Comparison of ENCODE assay signal across 18 mouse cellular contexts in genomic region chr10:61167333-61168096, GRCm38 (mm10). TPM values are rescaled to one million over a fixed set of nuclear protein-coding genes. Genes with fewer than 3 reads are reported as not detected.
DNase-seq lines count a peak whose midpoint lies in the region; ATAC-seq lines count a peak whose summit lies in the region.
"Had no signal": no experiment of that assay in that cellular context is flagged by ENCODE, and none has a peak within 500 bp of the region (broad histone marks: within the 10 kb centered on the region; RNA-seq: fewer than 3 reads in every experiment).

No protein-coding gene starts in this region.

- 81% methylated on average over 9 of the region's 9 CpGs for WGBS in midbrain, embryonic 11.5 days
- WGBS in midbrain, embryonic 10.5 days = 82% methylated on average over 9 of the region's 9 CpGs

- no peak overlapping the region for H3K27ac ChIP-seq in midbrain, embryonic 11.5 days (ENCODE audit: low read depth, low read length)
- H3K27ac ChIP-seq in midbrain, embryonic 10.5 days (replicated peaks) = no peak overlapping the region
- H3K27ac ChIP-seq: embryonic facial prominence, embryonic 15.5 days; forebrain, embryonic 13.5 days; liver, embryonic 13.5 days had no signal

- H3K4me1 ChIP-seq in midbrain, embryonic 11.5 days (ENCODE audit: control insufficient read depth, insufficient read depth, low read length) = no peaks in the 10 kb centered on the region
- H3K4me1 ChIP-seq in midbrain, embryonic 10.5 days = peaks cover 4% of the 10 kb centered on the region; the same call in 1 of the 2 replicates
- H3K4me1 ChIP-seq: embryonic facial prominence, embryonic 15.5 days; forebrain, embryonic 13.5 days; liver, embryonic 13.5 days had no signal

- no peaks in the 10 kb centered on the region for H3K9me3 ChIP-seq in midbrain, embryonic 11.5 days (ENCODE audit: control insufficient read depth, low read length)
- H3K9me3 ChIP-seq in midbrain, embryonic 10.5 days (replicated peaks) = no peaks in the 10 kb centered on the region
- H3K9me3 ChIP-seq: embryonic facial prominence, embryonic 15.5 days; forebrain, embryonic 13.5 days; liver, embryonic 13.5 days had no signal

- no peak overlapping the region for H3K9ac ChIP-seq in midbrain, embryonic 11.5 days (ENCODE audit: low read length)
- H3K9ac ChIP-seq: embryonic facial prominence, embryonic 15.5 days; forebrain, embryonic 13.5 days; liver, embryonic 13.5 days had no signal

- H3K27me3 ChIP-seq in midbrain, embryonic 11.5 days (ENCODE audit: control insufficient read depth, insufficient read depth, low read length) = no peaks in the 10 kb centered on the region
- no peaks in the 10 kb centered on the region for H3K27me3 ChIP-seq in midbrain, embryonic 10.5 days (ENCODE audit: low read depth, poor library complexity, severe bottlenecking)
- no peaks in the 10 kb centered on the region for H3K27me3 ChIP-seq in splenic B cell, adult 2 months (ENCODE audit: control insufficient read depth, insufficient read depth, low read length, poor library complexity, severe bottlenecking)
- H3K27me3 ChIP-seq: forebrain, embryonic 13.5 days had no signal

- DNase-seq in heart, adult 18-20 months = peak; percentile 17 to 48
- DNase-seq in heart, adult 8-10 months (ENCODE audit: low spot score) = no peak
- DNase-seq in midbrain, embryonic 11.5 days (ENCODE audit: low spot score, missing footprints) = peak; percentile 45
- DNase-seq in midbrain, embryonic 10.5 days (ENCODE audit: low spot score) = no peak
- DNase-seq in splenic B cell, adult 2 months (ENCODE audit: low read depth, low spot score) = peak; percentile 47
- DNase-seq in adrenal gland, adult (ENCODE audit: inconsistent age in 2 of 2, low spot score in 1 of 2) = no peak
- no peak for DNase-seq in right cerebral cortex, postnatal 10 days (ENCODE audit: low spot score in 2 of 2)
- DNase-seq: cerebellum, adult 11-12 months; gastrocnemius, postnatal 10 days; kidney, adult 8-10 months; left cerebral cortex, postnatal 4 days; liver, embryonic 13.5 days; thymus, postnatal 36 days had no signal

- H3K36me3 ChIP-seq in midbrain, embryonic 11.5 days (ENCODE audit: control insufficient read depth, insufficient read depth, low read length) = no peaks in the 10 kb centered on the region
- H3K36me3 ChIP-seq in midbrain, embryonic 10.5 days = no peaks in the 10 kb centered on the region
- H3K36me3 ChIP-seq in splenic B cell, adult 2 months (ENCODE audit: control insufficient read depth, insufficient read depth, low read length, poor library complexity, severe bottlenecking) = no peaks in the 10 kb centered on the region
- H3K36me3 ChIP-seq: embryonic facial prominence, embryonic 15.5 days; liver, embryonic 13.5 days had no signal

- no peak for ATAC-seq in midbrain, embryonic 11.5 days (ENCODE audit: low FRiP score)
- ATAC-seq in hematopoietic stem cell, adult 5-6 weeks (replicated peaks in 1 of 2; ENCODE audit: insufficient read depth in 1 of 2, low FRiP score in 2 of 2, low TSS enrichment in 1 of 2, low read depth in 1 of 2, poor library complexity in 2 of 2, severe bottlenecking in 2 of 2) = peak; percentile 67 to 76
- ATAC-seq: forebrain, embryonic 13.5 days; hindbrain, embryonic 16.5 days had no signal

- H3K4me2 ChIP-seq in midbrain, embryonic 11.5 days = no peak overlapping the region
- H3K4me2 ChIP-seq: embryonic facial prominence, embryonic 15.5 days; forebrain, embryonic 13.5 days; liver, embryonic 13.5 days had no signal

- no peak overlapping the region for H3K4me3 ChIP-seq in midbrain, embryonic 11.5 days (ENCODE audit: low read depth, low read length)
- H3K4me3 ChIP-seq in midbrain, embryonic 10.5 days = no peak overlapping the region
- H3K4me3 ChIP-seq: embryonic facial prominence, embryonic 15.5 days; forebrain, embryonic 13.5 days; liver, embryonic 13.5 days had no signal

RNA-seq across cellular contexts. Expression of gene Tbata, which starts 4.2 kb away (rescaled TPM):
- not detected for total RNA-seq in heart, adult 18-20 months (2021)
- not detected for total RNA-seq in heart, adult 8-10 months (2022)
- polyA plus RNA-seq in midbrain, embryonic 11.5 days (2014; fragmentation: Nextera tagmentation; extraction: Ambion mirVana) = not detected in 2 replicates
- polyA plus RNA-seq in midbrain, embryonic 10.5 days (2016; fragmentation: Nextera tagmentation; extraction: Ambion mirVana) = not detected in 2 replicates
- total RNA-seq in hematopoietic stem cell, adult 5-6 weeks (2017) = not detected in 2 replicates
- total RNA-seq: gastrocnemius, postnatal 10 days; neutrophil, adult 5-6 weeks had no signal
- polyA plus RNA-seq: liver, embryonic 13.5 days had no signal

RNA-seq across cellular contexts. Expression of gene Sgpl1, which starts 20.0 kb away (rescaled TPM):
- total RNA-seq in heart, adult 18-20 months (2021) = 10 to 100 TPM; 16.6 to 22.3 TPM
- total RNA-seq in heart, adult 8-10 months (2022) = 10 to 100 TPM; 13.9 to 17.0 (median 15.4) TPM
- polyA plus RNA-seq in midbrain, embryonic 11.5 days (2014; fragmentation: Nextera tagmentation; extraction: Ambion mirVana) = 78.0 and 80.7 TPM in 2 replicates
- 59.0 and 66.5 TPM in 2 replicates for polyA plus RNA-seq in midbrain, embryonic 10.5 days (2016; fragmentation: Nextera tagmentation; extraction: Ambion mirVana)
- 28.6 and 57.9 TPM in 2 replicates for total RNA-seq in hematopoietic stem cell, adult 5-6 weeks (2017)

Comparison
In these comparisons a context has a peak if more than half of its experiments do, and no peak if none do; other contexts are left out.
1. DNase-seq: peak in heart, adult 18-20 months (2 of 2), midbrain, embryonic 11.5 days (single experiment) and splenic B cell, adult 2 months (single experiment); none in heart, adult 8-10 months (single experiment), midbrain, embryonic 10.5 days (single experiment), adrenal gland, adult (0 of 2) and right cerebral cortex, postnatal 10 days (0 of 2).